Mouse (Mus musculus): ENCODE measurements around the gene Gm17409. TPM values are rescaled to one million over a fixed set of nuclear protein-coding genes. Genes with fewer than 3 reads are reported as not detected.

The Gm17409 gene
- polyA plus RNA-seq, 1 experiment from 2014 or later: not detected

- ATAC-seq (ENCODE audit: low FRiP score) (no peak), DNase-seq (ENCODE audit: low spot score) (no peak)
- Histone ChIP-seq H3K27ac (no peak overlapping the region), H3K9me3 (ENCODE audit: control insufficient read depth, low read length) (no peaks in the 10 kb centered on the region), H3K4me1 (replicated peaks; ENCODE audit: control insufficient read depth, insufficient read depth, low read length) (no peaks in the 10 kb centered on the region), H3K27me3 (ENCODE audit: control insufficient read depth, insufficient read depth, low read length) (no peaks in the 10 kb centered on the region), H3K9ac (no peak overlapping the region), H3K36me3 (replicated peaks; ENCODE audit: control insufficient read depth, insufficient read depth) (peaks cover 23% of the 10 kb centered on the region), H3K4me2 (replicated peaks) (no peak overlapping the region), H3K4me3 (replicated peaks; ENCODE audit: low read length) (no peak overlapping the region)
- WGBS: 84% methylated on average over 16 of the region's 16 CpGs
Observed at GRCm38 (mm10) chr2:58454095-58454865, 15.6 kb upstream of the Gm17409 start.

- no peak for DNase-seq (ENCODE audit: low spot score)
- Histone ChIP-seq H3K4me1 (replicated peaks; ENCODE audit: control insufficient read depth, insufficient read depth, low read length) (no peaks in the 10 kb centered on the region), H3K9me3 (ENCODE audit: control insufficient read depth, low read length) (no peaks in the 10 kb centered on the region), H3K4me2 (replicated peaks) (no peak overlapping the region), H3K36me3 (replicated peaks; ENCODE audit: control insufficient read depth, insufficient read depth) (peaks cover 36% of the 10 kb centered on the region), H3K27me3 (ENCODE audit: control insufficient read depth, insufficient read depth, low read length) (no peaks in the 10 kb centered on the region), H3K9ac (no peak overlapping the region), H3K27ac (no peak overlapping the region), H3K4me3 (replicated peaks; ENCODE audit: low read length) (no peak overlapping the region)
- ATAC-seq (ENCODE audit: low FRiP score): no peak
- 92% methylated on average over 8 of the region's 8 CpGs for WGBS
Observed at GRCm38 (mm10) chr2:58456843-58457487, 13.0 kb upstream of the Gm17409 start.

GRCm38 (mm10) chr2:58457488-58457865 is 12.4 kb upstream of the Gm17409 start:
- 94% methylated on average over 5 of the region's 5 CpGs for WGBS

GRCm38 (mm10) chr2:58458820-58459371 is 11.0 kb upstream of the Gm17409 start:
- ATAC-seq (ENCODE audit: low FRiP score) (no peak), DNase-seq (ENCODE audit: low spot score) (peak; percentile 44)
- Histone ChIP-seq H3K9me3 (ENCODE audit: control insufficient read depth, low read length) (no peaks in the 10 kb centered on the region), H3K9ac (no peak overlapping the region), H3K4me3 (replicated peaks; ENCODE audit: low read length) (no peak overlapping the region), H3K4me2 (replicated peaks) (no peak overlapping the region), H3K4me1 (replicated peaks; ENCODE audit: control insufficient read depth, insufficient read depth, low read length) (no peaks in the 10 kb centered on the region), H3K27ac (no peak overlapping the region), H3K36me3 (replicated peaks; ENCODE audit: control insufficient read depth, insufficient read depth) (peaks cover 48% of the 10 kb centered on the region), H3K27me3 (ENCODE audit: control insufficient read depth, insufficient read depth, low read length) (no peaks in the 10 kb centered on the region)
- WGBS: 84% methylated on average over 14 of the region's 14 CpGs

More at GRCm38 (mm10) chr2:58457488-58457865, 12.4 kb upstream of the Gm17409 start:
- no peak overlapping the region for H3K4me2 ChIP-seq (replicated peaks)
- no peak for DNase-seq (ENCODE audit: low spot score)
- no peaks in the 10 kb centered on the region for H3K4me1 ChIP-seq (replicated peaks; ENCODE audit: control insufficient read depth, insufficient read depth, low read length)
- no peak for ATAC-seq (ENCODE audit: low FRiP score)
- no peak overlapping the region for H3K9ac ChIP-seq
- H3K4me3 ChIP-seq (replicated peaks; ENCODE audit: low read length): no peak overlapping the region
- no peak overlapping the region for H3K27ac ChIP-seq
- peaks cover 41% of the 10 kb centered on the region for H3K36me3 ChIP-seq (replicated peaks; ENCODE audit: control insufficient read depth, insufficient read depth)
- H3K27me3 ChIP-seq (ENCODE audit: control insufficient read depth, insufficient read depth, low read length): no peaks in the 10 kb centered on the region
- no peaks in the 10 kb centered on the region for H3K9me3 ChIP-seq (ENCODE audit: control insufficient read depth, low read length)

GRCm38 (mm10) chr2:58470290-58470689 is 374 bp downstream of the Gm17409 start:
- Histone ChIP-seq H3K9ac (no peak overlapping the region), H3K4me2 (replicated peaks) (no peak overlapping the region), H3K36me3 (replicated peaks; ENCODE audit: control insufficient read depth, insufficient read depth) (peaks cover 44% of the 10 kb centered on the region), H3K9me3 (ENCODE audit: control insufficient read depth, low read length) (no peaks in the 10 kb centered on the region), H3K27ac (no peak overlapping the region), H3K4me3 (replicated peaks; ENCODE audit: low read length) (no peak overlapping the region), H3K27me3 (ENCODE audit: control insufficient read depth, insufficient read depth, low read length) (no peaks in the 10 kb centered on the region), H3K4me1 (replicated peaks; ENCODE audit: control insufficient read depth, insufficient read depth, low read length) (no peaks in the 10 kb centered on the region)
- 96% methylated on average over 7 of the region's 7 CpGs for WGBS
- DNase-seq (ENCODE audit: low spot score) (no peak), ATAC-seq (ENCODE audit: low FRiP score) (no peak)

- no peaks in the 10 kb centered on the region for H3K4me1 ChIP-seq (replicated peaks; ENCODE audit: control insufficient read depth, insufficient read depth, low read length)
- H3K9me3 ChIP-seq (ENCODE audit: control insufficient read depth, low read length): no peaks in the 10 kb centered on the region
- no peak for ATAC-seq (ENCODE audit: low FRiP score)
- WGBS: 77% methylated on average over 8 of the region's 8 CpGs
- H3K4me2 ChIP-seq (replicated peaks): no peak overlapping the region
- H3K27me3 ChIP-seq (ENCODE audit: control insufficient read depth, insufficient read depth, low read length): no peaks in the 10 kb centered on the region
- H3K9ac ChIP-seq: no peak overlapping the region
- H3K4me3 ChIP-seq (replicated peaks; ENCODE audit: low read length): no peak overlapping the region
- no peak overlapping the region; the same call in 1 of the 2 replicates for H3K27ac ChIP-seq
- DNase-seq (ENCODE audit: low spot score): no peak
- peaks cover 12% of the 10 kb centered on the region for H3K36me3 ChIP-seq (replicated peaks; ENCODE audit: control insufficient read depth, insufficient read depth)
Observed at GRCm38 (mm10) chr2:58475578-58475977, 5.7 kb downstream of the Gm17409 start.

- H3K27ac ChIP-seq: no peak overlapping the region
- H3K27me3 ChIP-seq (ENCODE audit: control insufficient read depth, insufficient read depth, low read length): no peaks in the 10 kb centered on the region
- no peaks in the 10 kb centered on the region for H3K9me3 ChIP-seq (ENCODE audit: control insufficient read depth, low read length)
- H3K9ac ChIP-seq: no peak overlapping the region
- H3K36me3 ChIP-seq (replicated peaks; ENCODE audit: control insufficient read depth, insufficient read depth): peaks cover 12% of the 10 kb centered on the region
- H3K4me1 ChIP-seq (replicated peaks; ENCODE audit: control insufficient read depth, insufficient read depth, low read length): no peaks in the 10 kb centered on the region
- no peak overlapping the region for H3K4me3 ChIP-seq (replicated peaks; ENCODE audit: low read length)
- ATAC-seq (ENCODE audit: low FRiP score) (no peak), DNase-seq (ENCODE audit: low spot score) (peak; percentile 88)
- WGBS: 64% methylated on average over 12 of the region's 12 CpGs
- no peak overlapping the region for H3K4me2 ChIP-seq (replicated peaks)
Observed at GRCm38 (mm10) chr2:58476956-58477715, 7.2 kb downstream of the Gm17409 start.

GRCm38 (mm10) chr2:58478144-58478543 is 8.2 kb downstream of the Gm17409 start:
- Histone ChIP-seq H3K9me3 (ENCODE audit: control insufficient read depth, low read length) (no peaks in the 10 kb centered on the region), H3K9ac (no peak overlapping the region), H3K36me3 (replicated peaks; ENCODE audit: control insufficient read depth, insufficient read depth) (peaks cover 12% of the 10 kb centered on the region), H3K27me3 (ENCODE audit: control insufficient read depth, insufficient read depth, low read length) (no peaks in the 10 kb centered on the region), H3K4me1 (replicated peaks; ENCODE audit: control insufficient read depth, insufficient read depth, low read length) (no peaks in the 10 kb centered on the region), H3K4me2 (replicated peaks) (no peak overlapping the region), H3K27ac (no peak overlapping the region), H3K4me3 (replicated peaks; ENCODE audit: low read length) (no peak overlapping the region)
- no peak for DNase-seq (ENCODE audit: low spot score)
- ATAC-seq (ENCODE audit: low FRiP score): no peak
- WGBS: 93% methylated on average over 4 of the region's 4 CpGs

- Histone ChIP-seq H3K9ac (no peak overlapping the region), H3K4me1 (replicated peaks; ENCODE audit: control insufficient read depth, insufficient read depth, low read length) (0 out of 2 replicates have a peak, but pooled peaks cover 3% of the 10 kb centered on the region), H3K27ac (no peak overlapping the region), H3K36me3 (replicated peaks; ENCODE audit: control insufficient read depth, insufficient read depth) (peaks cover 6% of the 10 kb centered on the region; the same call in 1 of the 2 replicates), H3K27me3 (ENCODE audit: control insufficient read depth, insufficient read depth, low read length) (no peaks in the 10 kb centered on the region), H3K9me3 (ENCODE audit: control insufficient read depth, low read length) (no peaks in the 10 kb centered on the region), H3K4me2 (replicated peaks) (no peak overlapping the region), H3K4me3 (replicated peaks; ENCODE audit: low read length) (no peak overlapping the region)
- no peak for DNase-seq (ENCODE audit: low spot score)
- ATAC-seq (ENCODE audit: low FRiP score): no peak
- WGBS: 77% methylated on average over 10 of the region's 10 CpGs
Observed at GRCm38 (mm10) chr2:58479536-58479935, 9.6 kb downstream of the Gm17409 start.

Data from hindbrain, embryonic 14.5 days (tissue).